8 mouse cellular contexts compared by ENCODE assay signal in genomic region chr3:95771985-95772384, GRCm38 (mm10). TPM values are rescaled to one million over a fixed set of nuclear protein-coding genes. Genes with fewer than 3 reads are reported as not detected.
DNase-seq lines count a peak whose midpoint lies in the region; ATAC-seq lines count a peak whose summit lies in the region.

No protein-coding gene starts in this region.

- no peak for ATAC-seq in inflammation-experienced regulatory T-cells, adult 6 months

- peak; percentile 19 for DNase-seq in gastrocnemius, adult 18-20 months (ENCODE audit: low spot score)
- DNase-seq in gastrocnemius, postnatal 4 days (ENCODE audit: low spot score in 2 of 2) = no peak
- DNase-seq in spleen, postnatal 36 days (ENCODE audit: low spot score in 2 of 2) = peak; percentile 37 to 41
- no peak for DNase-seq in spleen, adult 12 weeks (ENCODE audit: low spot score)
- peak; percentile 71 for DNase-seq in induced T-regulatory cell, adult 2 months (ENCODE audit: low read depth)
- no peak for DNase-seq in layer of hippocampus, adult 9-10 months (ENCODE audit: low spot score)
- no peak for DNase-seq in adrenal gland, adult 18-20 months (ENCODE audit: low spot score in 2 of 2)

RNA-seq across cellular contexts. Expression of gene Tars2, which starts 12.0 kb away (rescaled TPM):
- 10 to 100 TPM; 25.7 to 26.7 TPM for total RNA-seq in gastrocnemius, adult 18-20 months (2021)
- total RNA-seq in gastrocnemius, postnatal 4 days (2021) = 10 to 100 TPM; 22.4 to 23.9 TPM
- 10 to 100 TPM; 45.5 to 52.1 TPM for total RNA-seq in adrenal gland, adult 18-20 months (2021)
- 10 to 100 TPM; 47.7 to 80.0 (median 79.5) TPM for polyA plus RNA-seq in inflammation-experienced regulatory T-cells, adult 6 months (2017; shearing (Covaris generic))

RNA-seq across cellular contexts. Expression of gene Ecm1, which starts 32.6 kb away (rescaled TPM):
- 10 to 100 TPM; 15.5 to 30.3 TPM for total RNA-seq in gastrocnemius, adult 18-20 months (2021)
- total RNA-seq in gastrocnemius, postnatal 4 days (2021) = 10 to 100 TPM; 32.4 to 35.5 TPM
- 100 to 1,000 TPM; 427 to 665 TPM for total RNA-seq in adrenal gland, adult 18-20 months (2021)
- 100 to 1,000 TPM in 1 of 3 experiments, 10 to 100 TPM in 2; 30.0 to 103 (median 70.1) TPM for polyA plus RNA-seq in inflammation-experienced regulatory T-cells, adult 6 months (2017; shearing (Covaris generic))

RNA-seq across cellular contexts. Expression of gene Rprd2, which starts 46.7 kb away (rescaled TPM):
- 10 to 100 TPM; 33.2 to 37.4 TPM for total RNA-seq in gastrocnemius, adult 18-20 months (2021)
- 10 to 100 TPM; 49.1 to 51.4 TPM for total RNA-seq in gastrocnemius, postnatal 4 days (2021)
- 10 to 100 TPM; 43.0 to 46.8 TPM for total RNA-seq in adrenal gland, adult 18-20 months (2021)
- 10 to 100 TPM; 22.7 to 35.5 (median 27.1) TPM for polyA plus RNA-seq in inflammation-experienced regulatory T-cells, adult 6 months (2017; shearing (Covaris generic))

Comparison
In these comparisons a context has a peak if more than half of its experiments do, and no peak if none do; other contexts are left out.
1. DNase-seq: peak in gastrocnemius, adult 18-20 months (single experiment), spleen, postnatal 36 days (2 of 2) and induced T-regulatory cell, adult 2 months (single experiment); none in gastrocnemius, postnatal 4 days (0 of 2), spleen, adult 12 weeks (single experiment), layer of hippocampus, adult 9-10 months (single experiment) and adrenal gland, adult 18-20 months (0 of 2).
2. RNA of gene Ecm1, which starts 32.6 kb away (total RNA-seq): 427 to 665 TPM in adrenal gland, adult 18-20 months; 32.4 to 35.5 TPM in gastrocnemius, postnatal 4 days and 15.5 to 30.3 TPM in gastrocnemius, adult 18-20 months; every median in the first group is over 10 times any median in the second.